Mouse (Mus musculus) forebrain, embryonic 13.5 days (tissue): ENCODE results near the gene Aldh3a2. TPM values are rescaled to one million over a fixed set of nuclear protein-coding genes. Genes with fewer than 3 reads are reported as not detected.

Experiments
- ATAC-seq: fragments of 200-750 bp; cut with Nextera tagmentation; 2 replicates; pipeline ENCODE4 v1.8.0; 2017
- H3K27ac ChIP-seq: fragments of 300-500 bp; sonication (generic); 2 replicates; pipeline ENCODE4 v1.5.1; 2015; ENCODE audit warnings: inconsistent platforms, mild to moderate bottlenecking, moderate library complexity
- H3K27me3 ChIP-seq: fragments of 300-500 bp; sonication (generic); 2 replicates; pipeline ENCODE4 v1.6.1; 2015; ENCODE audit warnings: mild to moderate bottlenecking, inconsistent platforms
- H3K36me3 ChIP-seq: fragments of 300-500 bp; sonication (generic); 2 replicates; pipeline ENCODE4 v1.6.1; 2015; ENCODE audit warnings: mild to moderate bottlenecking, inconsistent platforms; ENCODE audit not compliant: poor library complexity, severe bottlenecking
- H3K4me1 ChIP-seq: fragments of 300-500 bp; sonication (generic); 2 replicates; pipeline ENCODE4 v1.6.1; 2015; ENCODE audit warnings: inconsistent platforms
- H3K4me2 ChIP-seq: fragments of 300-500 bp; sonication (generic); 2 replicates; pipeline ENCODE4 v1.6.1; 2015; ENCODE audit warnings: inconsistent platforms, mild to moderate bottlenecking, moderate library complexity
- H3K4me3 ChIP-seq: fragments of 300-500 bp; sonication (generic); 2 replicates; pipeline ENCODE4 v1.5.1; 2015; ENCODE audit warnings: mild to moderate bottlenecking, inconsistent platforms
- H3K9ac ChIP-seq: fragments of 300-500 bp; sonication (generic); 2 replicates; pipeline ENCODE4 v1.6.1; 2015; ENCODE audit warnings: mild to moderate bottlenecking, inconsistent platforms
- H3K9me3 ChIP-seq: fragments of 300-500 bp; sonication (generic); replicated peaks from 2 replicates; pipeline ENCODE4 v1.6.1; 2016; ENCODE audit warnings: inconsistent platforms
- whole genome bisulfite sequencing: fragments of 180-500 bp; shearing (Covaris S2); methylation state at CpG from one replicate; pipeline ENCODE4 v1.1.7; 2015; 5-methylcytosine and 5-hydroxymethylcytosine counted together
- polyA plus RNA-seq: library from polyadenylated mRNA; unstranded; fragments of >200 nt; fragmentation: Nextera tagmentation; extraction: Ambion mirVana; gene quantifications from 2 replicates; pipeline ENCODE4 v1.2.1, GENCODE M21; 2015

Gene Aldh3a2
- polyA plus RNA-seq, 1 experiment from 2014 or later: 21.0 TPM

GRCm38 (mm10) chr11:61295556-61295955 lies 28.3 kb upstream of the Aldh3a2 start:
- no peak for ATAC-seq

GRCm38 (mm10) chr11:61294431-61294830 lies 27.2 kb upstream of the Aldh3a2 start:
- H3K9me3 ChIP-seq: no peaks in the 10 kb centered on the region
- no peak for ATAC-seq
- H3K27ac ChIP-seq: no peak overlapping the region
- H3K27me3 ChIP-seq: no peaks in the 10 kb centered on the region
- H3K36me3 ChIP-seq: no peaks in the 10 kb centered on the region
- 84% methylated on average over 3 of the region's 3 CpGs for WGBS
- no peak overlapping the region for H3K4me2 ChIP-seq
- no peak overlapping the region for H3K4me3 ChIP-seq
- no peak overlapping the region for H3K9ac ChIP-seq
- H3K4me1 ChIP-seq: no peaks in the 10 kb centered on the region

More at GRCm38 (mm10) chr11:61295556-61295955, 28.3 kb upstream of the Aldh3a2 start:
- Histone ChIP-seq H3K4me3 (no peak overlapping the region), H3K27ac (no peak overlapping the region), H3K4me2 (no peak overlapping the region), H3K36me3 (no peaks in the 10 kb centered on the region), H3K27me3 (no peaks in the 10 kb centered on the region), H3K4me1 (peaks cover under 1% of the 10 kb centered on the region; the same call in 1 of the 2 replicates), H3K9me3 (no peaks in the 10 kb centered on the region), H3K9ac (no peak overlapping the region)
- WGBS: 87% methylated on average over 2 of the region's 2 CpGs

- H3K9ac ChIP-seq: no peak overlapping the region
- no peak overlapping the region for H3K4me3 ChIP-seq
- no peaks in the 10 kb centered on the region for H3K4me1 ChIP-seq
- ATAC-seq: no peak
- no peaks in the 10 kb centered on the region for H3K9me3 ChIP-seq
- 54% methylated on average over 2 of the region's 2 CpGs for WGBS
- no peaks in the 10 kb centered on the region for H3K27me3 ChIP-seq
- H3K27ac ChIP-seq: no peak overlapping the region
- H3K36me3 ChIP-seq: no peaks in the 10 kb centered on the region
- no peak overlapping the region for H3K4me2 ChIP-seq
Measured at GRCm38 (mm10) chr11:61293251-61293650, 26.0 kb upstream of the Aldh3a2 start.

- H3K27me3 ChIP-seq: no peaks in the 10 kb centered on the region
Measured at GRCm38 (mm10) chr11:61284323-61284722, 17.1 kb upstream of the Aldh3a2 start.

GRCm38 (mm10) chr11:61283414-61284049 lies 16.3 kb upstream of the Aldh3a2 start:
- no peaks in the 10 kb centered on the region for H3K36me3 ChIP-seq

More at GRCm38 (mm10) chr11:61284323-61284722, 17.1 kb upstream of the Aldh3a2 start:
- H3K9me3 ChIP-seq: no peaks in the 10 kb centered on the region
- H3K36me3 ChIP-seq: no peaks in the 10 kb centered on the region
- WGBS: 85% methylated on average over 6 of the region's 6 CpGs
- H3K9ac ChIP-seq: no peak overlapping the region
- no peak overlapping the region for H3K4me3 ChIP-seq
- ATAC-seq: no peak
- no peak overlapping the region for H3K4me2 ChIP-seq
- H3K4me1 ChIP-seq: no peaks in the 10 kb centered on the region
- no peak overlapping the region for H3K27ac ChIP-seq

GRCm38 (mm10) chr11:61278445-61279077 lies 11.3 kb upstream of the Aldh3a2 start:
- no peak for ATAC-seq
- no peak overlapping the region for H3K27ac ChIP-seq
- H3K4me3 ChIP-seq: no peak overlapping the region
- H3K9me3 ChIP-seq: no peaks in the 10 kb centered on the region
- H3K4me1 ChIP-seq: no peaks in the 10 kb centered on the region
- H3K36me3 ChIP-seq: no peaks in the 10 kb centered on the region
- 86% methylated on average over 8 of the region's 8 CpGs for WGBS
- H3K27me3 ChIP-seq: 0 out of 2 replicates have a peak, but pooled peaks cover 2% of the 10 kb centered on the region
- H3K4me2 ChIP-seq: no peak overlapping the region
- no peak overlapping the region for H3K9ac ChIP-seq

More at GRCm38 (mm10) chr11:61283414-61284049, 16.3 kb upstream of the Aldh3a2 start:
- H3K9ac ChIP-seq: no peak overlapping the region
- H3K4me1 ChIP-seq: no peaks in the 10 kb centered on the region
- H3K4me3 ChIP-seq: no peak overlapping the region
- WGBS: 86% methylated on average over 10 of the region's 10 CpGs
- ATAC-seq: no peak
- no peak overlapping the region for H3K27ac ChIP-seq
- H3K4me2 ChIP-seq: no peak overlapping the region
- no peaks in the 10 kb centered on the region for H3K27me3 ChIP-seq
- H3K9me3 ChIP-seq: no peaks in the 10 kb centered on the region

- Histone ChIP-seq H3K4me2 (no peak overlapping the region), H3K9ac (no peak overlapping the region), H3K27ac (no peak overlapping the region), H3K9me3 (no peaks in the 10 kb centered on the region), H3K27me3 (0 out of 2 replicates have a peak, but pooled peaks cover 2% of the 10 kb centered on the region), H3K36me3 (no peaks in the 10 kb centered on the region), H3K4me3 (no peak overlapping the region), H3K4me1 (no peaks in the 10 kb centered on the region)
- WGBS: 79% methylated on average over 2 of the region's 2 CpGs
- ATAC-seq: no peak
Measured at GRCm38 (mm10) chr11:61277937-61278336, 10.7 kb upstream of the Aldh3a2 start.

GRCm38 (mm10) chr11:61276482-61276881 lies 9.2 kb upstream of the Aldh3a2 start:
- no peaks in the 10 kb centered on the region for H3K36me3 ChIP-seq
- no peaks in the 10 kb centered on the region for H3K4me1 ChIP-seq
- 81% methylated on average over 3 of the region's 3 CpGs for WGBS
- H3K9ac ChIP-seq: no peak overlapping the region
- no peaks in the 10 kb centered on the region for H3K9me3 ChIP-seq
- no peak for ATAC-seq
- H3K27ac ChIP-seq: no peak overlapping the region
- 0 out of 2 replicates have a peak, but pooled peaks cover 2% of the 10 kb centered on the region for H3K27me3 ChIP-seq
- H3K4me2 ChIP-seq: no peak overlapping the region
- H3K4me3 ChIP-seq: no peak overlapping the region

GRCm38 (mm10) chr11:61275106-61275505 lies 7.8 kb upstream of the Aldh3a2 start:
- no peak overlapping the region for H3K4me3 ChIP-seq
- no peak for ATAC-seq
- H3K27ac ChIP-seq: no peak overlapping the region
- WGBS: 87% methylated on average over 8 of the region's 8 CpGs
- H3K9me3 ChIP-seq: no peaks in the 10 kb centered on the region
- H3K4me2 ChIP-seq: no peak overlapping the region
- H3K27me3 ChIP-seq: 0 out of 2 replicates have a peak, but pooled peaks cover 2% of the 10 kb centered on the region
- no peaks in the 10 kb centered on the region for H3K4me1 ChIP-seq
- no peaks in the 10 kb centered on the region for H3K36me3 ChIP-seq
- H3K9ac ChIP-seq: no peak overlapping the region

GRCm38 (mm10) chr11:61274421-61274820 lies 7.2 kb upstream of the Aldh3a2 start:
- 86% methylated on average over 1 of the region's 1 CpGs for WGBS
- no peaks in the 10 kb centered on the region for H3K36me3 ChIP-seq
- no peak overlapping the region for H3K4me3 ChIP-seq
- ATAC-seq: no peak
- 0 out of 2 replicates have a peak, but pooled peaks cover 2% of the 10 kb centered on the region for H3K27me3 ChIP-seq
- H3K4me1 ChIP-seq: no peaks in the 10 kb centered on the region
- no peak overlapping the region for H3K9ac ChIP-seq
- H3K4me2 ChIP-seq: no peak overlapping the region
- H3K27ac ChIP-seq: no peak overlapping the region
- H3K9me3 ChIP-seq: no peaks in the 10 kb centered on the region

GRCm38 (mm10) chr11:61273928-61274327 lies 6.7 kb upstream of the Aldh3a2 start:
- Histone ChIP-seq H3K4me3 (no peak overlapping the region), H3K4me2 (no peak overlapping the region), H3K27ac (no peak overlapping the region), H3K9me3 (no peaks in the 10 kb centered on the region), H3K4me1 (no peaks in the 10 kb centered on the region), H3K9ac (no peak overlapping the region), H3K36me3 (no peaks in the 10 kb centered on the region), H3K27me3 (peaks cover 3% of the 10 kb centered on the region)
- whole genome bisulfite sequencing: 88% methylated on average over 2 of the region's 2 CpGs
- ATAC-seq: no peak

- H3K4me1 ChIP-seq: no peaks in the 10 kb centered on the region
- H3K36me3 ChIP-seq: no peaks in the 10 kb centered on the region
- H3K27ac ChIP-seq: no peak overlapping the region
- H3K9ac ChIP-seq: no peak overlapping the region
- no peak overlapping the region for H3K4me2 ChIP-seq
- H3K27me3 ChIP-seq: peaks cover 13% of the 10 kb centered on the region
- no peaks in the 10 kb centered on the region for H3K9me3 ChIP-seq
- ATAC-seq: no peak
- H3K4me3 ChIP-seq: no peak overlapping the region
Measured at GRCm38 (mm10) chr11:61271612-61272011, 4.3 kb upstream of the Aldh3a2 start.
